Mouse (Mus musculus) lung, embryonic 15.5 days (tissue): ENCODE measurements at regions not wholly inside any gene's neighbourhood (a gene's known extent, or its start where the extent isn't known, plus 50 kb on each side); places are given as distances from the start of the nearest gene placed in this dataset.

Source experiments
- ATAC-seq: fragments of 200-750 bp; cut with Nextera tagmentation; 2 replicates; pipeline ENCODE4 v1.8.0; 2017; ENCODE audit warnings: moderate number of reproducible peaks, borderline replicate concordance; ENCODE audit not compliant: low FRiP score, low TSS enrichment; ENCODE audit errors: extremely low read depth
- H3K27ac ChIP-seq: fragments of 300-500 bp; sonication (generic); 2 replicates; pipeline ENCODE4 v1.5.1; 2015; ENCODE audit warnings: moderate library complexity, mild to moderate bottlenecking, inconsistent platforms
- H3K27me3 ChIP-seq: fragments of 300-500 bp; sonication (generic); 2 replicates; pipeline ENCODE4 v1.6.1; 2015; ENCODE audit warnings: inconsistent platforms
- H3K36me3 ChIP-seq: fragments of 300-500 bp; sonication (generic); 2 replicates; pipeline ENCODE4 v1.6.1; 2015; ENCODE audit warnings: inconsistent platforms
- H3K4me1 ChIP-seq: fragments of 300-500 bp; sonication (generic); 2 replicates; pipeline ENCODE4 v1.6.1; 2015; ENCODE audit warnings: inconsistent platforms
- H3K4me2 ChIP-seq: fragments of 300-500 bp; sonication (generic); 2 replicates; pipeline ENCODE4 v1.6.1; 2015; ENCODE audit warnings: inconsistent platforms, mild to moderate bottlenecking, moderate library complexity
- H3K4me3 ChIP-seq: fragments of 300-500 bp; sonication (generic); 2 replicates; pipeline ENCODE4 v1.5.1; 2015; ENCODE audit warnings: mild to moderate bottlenecking, inconsistent platforms
- H3K9ac ChIP-seq: fragments of 300-500 bp; sonication (generic); 2 replicates; pipeline ENCODE4 v1.6.1; 2015; ENCODE audit warnings: inconsistent platforms
- H3K9me3 ChIP-seq: fragments of 300-500 bp; sonication (generic); 2 replicates; pipeline ENCODE4 v1.6.1; 2016; ENCODE audit warnings: inconsistent platforms
- WGBS: fragments of 180-500 bp; shearing (Covaris S2); methylation state at CpG from one replicate; pipeline ENCODE4 v1.1.7; 2015; 5-methylcytosine and 5-hydroxymethylcytosine counted together

DNA sequence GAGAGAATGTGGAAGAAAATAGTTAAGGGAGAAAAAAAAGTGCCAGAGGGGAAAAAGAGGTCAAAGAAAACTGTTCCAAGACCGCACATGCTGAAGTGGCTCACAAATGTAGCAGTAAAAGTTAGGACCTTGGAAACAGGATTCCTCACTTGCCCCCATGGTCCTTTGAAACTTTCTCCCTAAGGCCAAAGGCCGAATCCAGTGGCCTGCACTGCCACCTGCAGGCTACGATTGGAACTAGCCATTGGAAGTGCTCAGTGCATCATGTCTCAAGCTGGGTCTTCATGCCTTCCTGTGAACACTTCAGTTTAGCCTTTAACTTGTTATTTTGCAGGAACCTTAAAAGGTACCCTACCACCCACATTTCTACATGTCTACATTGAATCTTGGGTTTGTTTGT is 56.3 kb upstream of the Mctp2 start:
- H3K9me3 ChIP-seq: no peaks in the 10 kb centered on the region
- H3K4me3 ChIP-seq: no peak overlapping the region
- H3K27me3 ChIP-seq: no peaks in the 10 kb centered on the region
- H3K4me1 ChIP-seq: no peaks in the 10 kb centered on the region
- no peaks in the 10 kb centered on the region for H3K36me3 ChIP-seq
- no peak overlapping the region for H3K4me2 ChIP-seq
- ATAC-seq: no peak
- WGBS: 10% methylated on average over 3 of the region's 3 CpGs
- H3K9ac ChIP-seq: no peak overlapping the region
- no peak overlapping the region for H3K27ac ChIP-seq

DNA sequence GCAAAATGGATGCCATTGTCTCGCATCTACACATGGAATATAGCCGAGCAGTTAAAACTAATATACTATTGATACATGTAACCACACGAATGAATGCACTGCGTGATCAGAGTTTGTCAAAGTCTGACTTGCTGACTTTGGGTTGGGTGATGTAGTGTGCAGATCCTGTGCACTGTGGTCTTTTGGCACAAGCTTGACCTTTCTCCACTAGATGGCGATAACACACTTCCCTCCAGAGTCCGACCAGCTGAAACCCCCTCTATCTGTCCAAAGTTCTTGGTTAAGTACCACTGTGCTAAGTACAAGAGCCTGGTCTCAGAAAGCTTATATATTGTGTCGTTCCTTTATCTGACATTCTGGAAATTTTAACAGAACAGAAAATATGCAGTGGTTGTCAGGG is 84.9 kb upstream of the Mctp2 start:
- no peak for ATAC-seq
- no peak overlapping the region for H3K9ac ChIP-seq
- H3K4me2 ChIP-seq: no peak overlapping the region
- H3K9me3 ChIP-seq: no peaks in the 10 kb centered on the region
- no peaks in the 10 kb centered on the region for H3K4me1 ChIP-seq
- WGBS: 33% methylated on average over 7 of the region's 7 CpGs
- no peaks in the 10 kb centered on the region for H3K36me3 ChIP-seq
- no peaks in the 10 kb centered on the region for H3K27me3 ChIP-seq
- H3K4me3 ChIP-seq: no peak overlapping the region
- no peak overlapping the region for H3K27ac ChIP-seq

- no peaks in the 10 kb centered on the region for H3K4me1 ChIP-seq
- no peak overlapping the region for H3K4me3 ChIP-seq
- no peak for ATAC-seq
- H3K4me2 ChIP-seq: no peak overlapping the region
- H3K36me3 ChIP-seq: no peaks in the 10 kb centered on the region
- no peaks in the 10 kb centered on the region for H3K9me3 ChIP-seq
- H3K9ac ChIP-seq: no peak overlapping the region
- no peak overlapping the region for H3K27ac ChIP-seq
- H3K27me3 ChIP-seq: no peaks in the 10 kb centered on the region
Observed at GRCm38 (mm10) chr7:72400056-72400455, 93.6 kb upstream of the Mctp2 start.

DNA sequence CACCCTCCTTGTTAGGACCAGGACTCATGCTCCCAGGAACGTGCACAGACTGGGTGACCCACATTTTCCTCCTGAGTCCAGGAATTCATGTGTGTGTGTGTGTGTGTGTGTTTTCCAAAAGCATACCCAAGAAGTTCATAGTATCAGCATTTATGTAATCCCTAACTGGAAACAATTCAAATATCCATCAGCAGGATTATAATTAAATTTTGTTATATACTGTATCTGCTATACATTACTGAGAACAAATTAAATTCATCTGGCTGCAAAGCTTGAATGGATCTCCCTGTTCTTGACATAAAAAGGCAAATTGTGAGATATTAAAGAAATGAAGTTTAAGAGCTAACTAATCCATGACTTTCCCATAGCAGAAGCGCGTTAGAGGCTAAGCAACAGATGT is 99.7 kb upstream of the Mctp2 start:
- Histone ChIP-seq H3K9ac (no peak overlapping the region), H3K4me3 (no peak overlapping the region), H3K27ac (no peak overlapping the region), H3K4me1 (0 out of 2 replicates have a peak, but pooled peaks cover 3% of the 10 kb centered on the region), H3K36me3 (no peaks in the 10 kb centered on the region), H3K4me2 (no peak overlapping the region), H3K27me3 (no peaks in the 10 kb centered on the region), H3K9me3 (no peaks in the 10 kb centered on the region)
- no peak for ATAC-seq
- 81% methylated on average over 3 of the region's 3 CpGs for WGBS

DNA sequence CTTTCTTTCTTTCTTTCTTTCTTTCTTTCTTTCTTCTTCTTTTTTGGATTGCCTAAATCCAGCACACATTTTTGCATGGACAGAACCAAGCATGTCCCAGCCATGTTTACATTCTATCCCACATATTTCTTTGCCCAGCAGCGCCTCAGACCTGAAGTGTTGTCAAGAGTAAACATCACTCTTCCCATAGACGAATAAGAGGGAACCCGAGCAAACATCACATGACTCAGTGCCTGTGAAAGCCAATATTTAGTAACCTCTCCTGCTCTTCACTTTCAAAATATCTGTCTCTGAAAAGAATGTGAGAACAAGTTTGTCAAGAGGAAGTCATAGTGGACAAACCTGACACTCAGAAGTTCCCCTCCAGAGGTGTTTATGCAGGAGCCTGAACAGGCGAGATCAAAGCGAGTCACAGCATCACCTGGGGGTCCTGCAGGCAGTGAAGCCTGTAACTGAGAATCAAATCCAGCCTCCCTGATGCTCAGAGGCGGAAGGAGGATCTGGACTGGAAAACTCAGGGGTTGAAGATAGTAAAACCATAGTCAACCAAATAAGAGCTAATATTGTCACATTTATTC is 102.1 kb upstream of the Mctp2 start:
- Histone ChIP-seq H3K4me3 (no peak overlapping the region), H3K27ac (no peak overlapping the region; the same call in 1 of the 2 replicates), H3K36me3 (no peaks in the 10 kb centered on the region), H3K9ac (no peak overlapping the region), H3K4me2 (no peak overlapping the region), H3K4me1 (peaks cover 5% of the 10 kb centered on the region; the same call in 1 of the 2 replicates), H3K9me3 (no peaks in the 10 kb centered on the region), H3K27me3 (no peaks in the 10 kb centered on the region)
- 32% methylated on average over 6 of the region's 6 CpGs for WGBS
- ATAC-seq: peak; percentile 69; the same call in 1 of the 2 replicates

- no peaks in the 10 kb centered on the region for H3K27me3 ChIP-seq
- H3K27ac ChIP-seq: no peak overlapping the region
- WGBS: 29% methylated on average over 2 of the region's 2 CpGs
- peaks cover 6% of the 10 kb centered on the region; the same call in 1 of the 2 replicates for H3K4me1 ChIP-seq
- H3K4me3 ChIP-seq: no peak overlapping the region
- H3K9ac ChIP-seq: no peak overlapping the region
- no peaks in the 10 kb centered on the region for H3K9me3 ChIP-seq
- H3K36me3 ChIP-seq: no peaks in the 10 kb centered on the region
- no peak for ATAC-seq
- no peak overlapping the region for H3K4me2 ChIP-seq
Observed at GRCm38 (mm10) chr7:72438552-72438951, 132.1 kb upstream of the Mctp2 start.

GRCm38 (mm10) chr7:72442001-72442400 is 135.6 kb upstream of the Mctp2 start:
- no peak overlapping the region for H3K9ac ChIP-seq
- H3K4me1 ChIP-seq: peaks cover 6% of the 10 kb centered on the region; the same call in 1 of the 2 replicates
- no peak overlapping the region for H3K27ac ChIP-seq
- 62% methylated on average over 5 of the region's 5 CpGs for WGBS
- H3K36me3 ChIP-seq: no peaks in the 10 kb centered on the region
- no peak for ATAC-seq
- no peak overlapping the region for H3K4me2 ChIP-seq
- no peak overlapping the region for H3K4me3 ChIP-seq
- no peaks in the 10 kb centered on the region for H3K9me3 ChIP-seq
- no peaks in the 10 kb centered on the region for H3K27me3 ChIP-seq

GRCm38 (mm10) chr7:72444016-72444415 is 137.6 kb upstream of the Mctp2 start:
- Histone ChIP-seq H3K27ac (no peak overlapping the region), H3K4me2 (no peak overlapping the region), H3K4me1 (no peaks in the 10 kb centered on the region), H3K9me3 (no peaks in the 10 kb centered on the region), H3K4me3 (no peak overlapping the region), H3K36me3 (no peaks in the 10 kb centered on the region), H3K9ac (no peak overlapping the region), H3K27me3 (no peaks in the 10 kb centered on the region)
- no peak for ATAC-seq
- WGBS: 60% methylated on average over 1 of the region's 1 CpGs

GRCm38 (mm10) chr7:72444792-72445191 is 138.4 kb upstream of the Mctp2 start:
- H3K9me3 ChIP-seq: no peaks in the 10 kb centered on the region
- 46% methylated on average over 1 of the region's 1 CpGs for WGBS
- no peak overlapping the region for H3K9ac ChIP-seq
- H3K27me3 ChIP-seq: no peaks in the 10 kb centered on the region
- no peaks in the 10 kb centered on the region for H3K36me3 ChIP-seq
- H3K27ac ChIP-seq: no peak overlapping the region
- no peaks in the 10 kb centered on the region for H3K4me1 ChIP-seq
- ATAC-seq: no peak
- H3K4me2 ChIP-seq: no peak overlapping the region
- no peak overlapping the region for H3K4me3 ChIP-seq

DNA sequence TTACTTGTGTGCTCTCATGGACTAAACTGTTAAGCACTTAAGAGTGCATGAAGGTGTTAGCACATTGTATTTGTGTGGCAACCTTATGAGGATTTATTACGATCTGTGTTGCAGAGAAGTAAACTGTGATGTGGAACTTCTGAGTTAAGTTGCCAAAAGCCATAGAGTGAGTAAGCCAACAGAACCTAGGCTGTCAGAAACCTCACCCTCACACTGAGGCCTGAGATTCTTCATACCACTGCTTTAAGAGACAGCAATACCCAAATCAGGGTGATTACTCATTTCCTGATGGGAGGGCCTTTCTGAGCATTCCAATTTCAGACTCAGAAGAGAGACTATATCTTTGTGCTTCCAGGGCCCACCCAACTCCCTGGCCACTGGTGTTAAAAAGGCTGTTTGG is 140.5 kb upstream of the Mctp2 start:
- H3K27ac ChIP-seq: no peak overlapping the region
- no peak overlapping the region for H3K4me2 ChIP-seq
- no peak overlapping the region for H3K4me3 ChIP-seq
- H3K36me3 ChIP-seq: no peaks in the 10 kb centered on the region
- H3K9me3 ChIP-seq: no peaks in the 10 kb centered on the region
- H3K27me3 ChIP-seq: no peaks in the 10 kb centered on the region
- ATAC-seq: no peak
- WGBS: 89% methylated on average over 1 of the region's 1 CpGs
- H3K9ac ChIP-seq: no peak overlapping the region
- H3K4me1 ChIP-seq: no peaks in the 10 kb centered on the region

DNA sequence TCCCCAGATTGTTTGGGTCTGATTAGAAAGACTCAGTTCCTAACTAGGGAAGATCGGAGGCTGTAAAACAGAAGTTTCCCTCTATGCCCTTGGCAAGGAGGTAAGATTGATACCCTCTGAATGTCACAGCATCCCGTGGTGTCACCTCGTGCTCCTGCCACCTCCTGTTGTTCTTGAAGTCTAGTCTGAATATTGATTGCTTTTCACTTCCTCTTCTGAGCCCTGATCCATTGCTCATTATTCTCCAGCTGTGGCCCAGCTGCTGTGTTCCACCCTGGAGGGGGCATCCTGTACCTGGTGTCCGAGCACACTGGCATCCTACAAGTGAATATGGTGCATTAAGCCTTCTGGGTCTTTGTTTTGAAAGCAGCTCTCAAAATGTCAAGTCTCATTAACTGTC is 156.6 kb upstream of the Mctp2 start:
- ATAC-seq: no peak
- H3K36me3 ChIP-seq: no peaks in the 10 kb centered on the region
- WGBS: 55% methylated on average over 4 of the region's 4 CpGs
- no peak overlapping the region for H3K4me2 ChIP-seq
- H3K27ac ChIP-seq: no peak overlapping the region
- no peak overlapping the region for H3K4me3 ChIP-seq
- H3K27me3 ChIP-seq: no peaks in the 10 kb centered on the region
- H3K9ac ChIP-seq: no peak overlapping the region
- H3K9me3 ChIP-seq: no peaks in the 10 kb centered on the region
- H3K4me1 ChIP-seq: no peaks in the 10 kb centered on the region

DNA sequence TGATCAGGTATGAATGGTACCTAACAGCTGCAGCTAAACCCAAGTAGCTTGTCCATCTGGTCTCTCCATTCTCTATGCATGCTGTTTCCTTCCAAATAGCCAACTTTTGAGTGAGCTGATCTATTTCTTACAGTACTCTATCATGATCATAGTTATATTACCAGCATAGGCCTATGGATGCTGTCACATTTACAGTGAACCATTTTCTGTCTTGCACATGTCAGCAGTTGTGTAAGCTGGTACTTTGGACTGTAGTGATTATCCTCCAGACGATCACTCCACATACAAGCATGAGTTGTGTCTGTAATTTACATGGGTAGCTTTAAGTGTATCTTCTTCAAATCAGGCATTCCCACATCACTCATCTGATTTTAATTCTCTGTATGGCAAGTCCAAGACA is 158.2 kb upstream of the Mctp2 start:
- Histone ChIP-seq H3K9ac (no peak overlapping the region), H3K36me3 (no peaks in the 10 kb centered on the region), H3K27me3 (no peaks in the 10 kb centered on the region), H3K27ac (no peak overlapping the region), H3K9me3 (no peaks in the 10 kb centered on the region), H3K4me1 (no peaks in the 10 kb centered on the region), H3K4me2 (no peak overlapping the region), H3K4me3 (no peak overlapping the region)
- 71% methylated on average over 1 of the region's 1 CpGs for WGBS
- ATAC-seq: no peak

- H3K4me2 ChIP-seq: no peak overlapping the region
- 37% methylated on average over 2 of the region's 2 CpGs for WGBS
- no peak overlapping the region for H3K4me3 ChIP-seq
- no peaks in the 10 kb centered on the region for H3K27me3 ChIP-seq
- H3K4me1 ChIP-seq: peaks cover 4% of the 10 kb centered on the region; the same call in 1 of the 2 replicates
- H3K36me3 ChIP-seq: no peaks in the 10 kb centered on the region
- no peak overlapping the region for H3K27ac ChIP-seq
- ATAC-seq: no peak
- H3K9me3 ChIP-seq: no peaks in the 10 kb centered on the region
- H3K9ac ChIP-seq: no peak overlapping the region
Observed at GRCm38 (mm10) chr7:72469691-72470090, 163.3 kb upstream of the Mctp2 start.
